Mouse (Mus musculus) testis, postnatal 10 days (tissue): ENCODE measurements around the gene Lactbl1.

Experiments
- DNase-seq: peaks from one replicate; pipeline ENCODE4 v3.0.0; 2021; ENCODE audit warnings: low spot score

Lactbl1 gene

DNA sequence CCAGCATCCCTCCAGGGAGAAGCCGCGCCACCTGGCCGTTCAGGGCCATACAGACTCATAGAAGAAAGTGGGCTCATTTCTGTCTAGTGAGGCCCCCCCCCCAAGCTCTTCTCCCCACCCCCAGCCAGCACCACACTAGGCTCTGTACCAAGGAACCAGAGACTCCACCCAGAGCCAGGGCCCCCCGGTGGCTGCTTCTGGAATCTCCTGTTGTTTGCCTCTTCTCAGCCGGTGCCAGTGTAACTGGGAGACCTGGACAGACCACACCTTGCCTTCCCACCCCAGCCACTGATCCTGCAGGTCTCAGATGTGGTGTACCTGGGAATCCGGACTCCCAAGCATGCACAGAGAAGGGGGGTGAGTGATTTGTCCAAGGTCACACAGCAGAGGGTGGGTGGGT, 62.1 kb downstream of the Lactbl1 start:
- peak; percentile 74 for DNase-seq

DNA sequence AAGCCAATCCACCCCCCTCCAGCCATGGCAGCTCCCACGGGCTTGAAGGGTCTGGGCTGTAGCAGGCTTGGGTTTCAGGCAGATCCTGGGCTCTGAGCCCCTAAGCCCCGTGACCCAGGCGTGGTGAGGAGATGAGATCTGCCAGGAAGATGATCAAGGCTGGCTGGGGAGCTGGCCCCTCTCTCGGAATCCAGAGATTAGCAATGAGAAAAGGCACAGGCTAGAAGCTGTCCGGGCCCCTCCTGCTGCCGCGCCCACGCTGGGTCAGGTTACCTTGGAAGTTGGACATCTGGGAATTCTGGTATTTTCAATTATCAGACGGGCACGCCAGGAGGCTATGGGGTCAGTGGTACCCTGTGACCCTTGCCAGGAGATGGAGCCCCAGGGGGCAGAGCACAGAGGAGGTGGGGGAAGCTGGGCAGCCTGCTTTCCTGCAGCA, 63.0 kb downstream of the Lactbl1 start:
- DNase-seq, result no peak

DNA sequence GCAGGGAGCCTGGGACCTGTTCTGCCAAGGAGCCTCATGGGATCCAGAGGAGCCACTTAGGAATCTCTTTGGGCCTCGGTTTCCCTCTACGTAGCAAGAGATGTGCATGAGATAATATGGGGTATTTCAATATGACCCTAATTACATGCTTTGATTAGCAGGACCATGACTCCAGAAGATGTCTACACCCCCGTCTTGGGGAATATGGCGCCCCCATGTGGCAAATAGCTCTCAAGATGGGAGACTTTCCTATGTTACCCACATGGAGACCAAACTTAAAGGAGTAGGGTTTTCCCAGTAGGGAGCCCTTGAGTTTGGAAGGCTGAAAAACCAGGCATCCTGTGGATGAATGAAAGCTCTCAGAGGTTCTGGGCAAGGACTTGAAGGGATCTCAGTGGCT, 65.7 kb downstream of the Lactbl1 start:
- no peak for DNase-seq
